Mouse (Mus musculus) c-Kit-positive CD71-positive TER-119-negative erythroid progenitor cells, embryonic 14.5 days (primary cell): Measurements from ENCODE around the gene Nav2.

Experiments
- DNase-seq: peaks from one replicate; pipeline ENCODE4 v3.0.0-alpha.2; 2013; ENCODE audit warnings: low read depth

Nav2 gene

GRCm38 (mm10) chr7:49567346-49568034, 659.0 kb downstream of the Nav2 start:
- no peak for DNase-seq

- no peak for DNase-seq
These were observed 661.1 kb downstream of the Nav2 start for GRCm38 (mm10) chr7:49569646-49570045.

DNA sequence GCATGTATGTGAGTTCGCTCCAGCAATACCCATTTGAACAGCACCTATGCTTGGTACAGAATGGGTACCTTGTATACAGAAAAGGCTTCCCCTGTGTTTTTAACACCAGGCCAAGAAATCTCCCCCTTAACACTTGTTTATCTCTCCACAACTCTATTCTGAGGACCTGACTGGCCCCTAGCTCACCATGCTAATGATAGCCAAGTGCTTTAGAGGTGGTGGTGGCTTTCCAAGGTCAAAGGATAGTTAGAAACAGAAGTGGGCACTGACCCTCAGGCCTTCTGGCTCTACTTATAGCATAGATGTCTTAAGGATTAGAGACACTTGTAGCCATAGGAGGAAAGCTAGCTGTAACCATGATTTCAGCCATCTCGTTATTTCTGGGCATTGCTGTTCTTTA, 663.1 kb downstream of the Nav2 start:
- DNase-seq: no peak

GRCm38 (mm10) chr7:49575226-49575625, 666.7 kb downstream of the Nav2 start:
- DNase-seq: no peak

GRCm38 (mm10) chr7:49577096-49577495, 668.6 kb downstream of the Nav2 start:
- no peak for DNase-seq

DNA sequence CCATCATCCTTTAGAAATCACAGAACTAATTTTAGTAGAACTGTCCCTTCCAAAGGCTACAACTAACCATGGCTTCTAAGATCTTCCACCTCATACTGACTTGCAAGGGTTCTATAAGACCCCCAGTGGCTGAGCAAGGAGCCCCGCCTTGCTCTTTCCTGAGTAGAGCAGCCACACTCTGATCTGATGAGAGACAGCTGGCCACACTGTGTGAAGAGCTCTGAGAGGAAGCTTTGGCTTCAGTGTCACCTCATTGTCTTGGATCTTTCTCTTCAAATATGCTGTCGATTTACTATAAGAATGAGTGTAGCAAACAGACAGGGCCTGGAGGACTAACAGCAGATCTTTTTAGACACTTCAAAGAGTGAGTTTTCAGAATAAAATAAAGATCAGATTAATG, 673.4 kb downstream of the Nav2 start:
- no peak for DNase-seq

- no peak for DNase-seq
These were observed 674.0 kb downstream of the Nav2 start for GRCm38 (mm10) chr7:49582551-49582950.

GRCm38 (mm10) chr7:49583176-49583575, 674.7 kb downstream of the Nav2 start:
- no peak for DNase-seq

- DNase-seq: no peak
These were observed 678.1 kb downstream of the Nav2 start for GRCm38 (mm10) chr7:49586530-49587120.

GRCm38 (mm10) chr7:49589635-49590034, 681.1 kb downstream of the Nav2 start:
- no peak for DNase-seq

DNA sequence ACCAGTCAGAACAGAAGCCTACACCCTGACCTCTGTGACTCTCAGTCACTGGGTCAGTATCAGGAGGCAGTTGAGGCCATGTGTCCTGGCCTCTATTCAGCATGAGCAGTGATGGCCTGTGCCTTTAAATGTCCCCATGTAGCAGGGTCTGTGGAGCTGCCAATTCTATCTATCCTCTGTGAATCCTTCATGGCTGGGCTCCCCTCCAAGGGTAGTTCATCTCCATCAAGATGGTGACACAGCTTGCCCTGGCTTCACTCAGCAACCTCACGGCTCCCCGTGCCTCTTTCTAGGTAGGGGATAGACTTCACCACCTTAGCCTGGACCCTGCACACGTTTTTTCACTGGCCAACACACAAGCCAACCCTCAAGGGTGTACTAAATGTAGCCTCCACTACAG, 689.3 kb downstream of the Nav2 start:
- no peak for DNase-seq

DNA sequence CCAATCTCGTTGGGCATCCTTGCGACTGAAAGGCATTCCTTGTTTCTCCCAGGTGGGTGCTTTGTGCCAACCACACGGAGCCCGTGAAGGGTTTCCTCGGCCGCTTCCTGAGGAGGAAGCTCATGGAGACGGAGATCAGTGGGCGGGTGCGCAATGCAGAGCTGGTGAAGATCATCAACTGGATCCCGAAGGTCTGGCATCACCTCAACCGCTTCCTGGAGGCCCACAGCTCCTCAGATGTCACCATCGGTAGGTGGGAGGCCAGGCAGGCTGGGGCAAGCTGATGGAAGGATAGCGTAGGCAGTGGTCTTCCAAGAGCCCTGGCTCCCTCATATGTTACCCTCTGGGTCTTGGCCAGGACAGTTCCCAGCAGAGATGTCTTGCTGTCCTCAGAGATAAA, 689.7 kb downstream of the Nav2 start:
- DNase-seq: no peak

DNA sequence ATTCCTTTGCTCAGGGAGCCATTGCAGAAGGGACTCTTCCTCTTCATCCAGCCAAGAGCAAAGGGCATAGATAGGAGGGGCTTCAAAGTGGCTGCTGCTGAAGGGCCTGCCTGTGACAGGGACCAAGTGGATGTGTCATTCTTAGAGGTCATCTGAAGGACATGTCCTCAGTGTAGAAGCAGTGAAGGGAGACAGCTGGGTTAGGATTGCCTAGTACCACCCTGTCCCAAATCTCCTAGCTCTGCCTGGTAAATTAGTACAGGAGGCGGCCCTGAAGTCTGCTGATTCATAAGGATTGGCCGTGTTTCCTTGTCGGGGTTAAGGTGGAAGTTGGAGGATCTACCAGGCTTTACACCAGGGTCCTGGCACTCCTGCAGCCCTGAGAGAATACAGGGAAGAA, 691.4 kb downstream of the Nav2 start:
- no peak for DNase-seq

GRCm38 (mm10) chr7:49601191-49601975, 692.9 kb downstream of the Nav2 start:
- peak; percentile 22 for DNase-seq

DNA sequence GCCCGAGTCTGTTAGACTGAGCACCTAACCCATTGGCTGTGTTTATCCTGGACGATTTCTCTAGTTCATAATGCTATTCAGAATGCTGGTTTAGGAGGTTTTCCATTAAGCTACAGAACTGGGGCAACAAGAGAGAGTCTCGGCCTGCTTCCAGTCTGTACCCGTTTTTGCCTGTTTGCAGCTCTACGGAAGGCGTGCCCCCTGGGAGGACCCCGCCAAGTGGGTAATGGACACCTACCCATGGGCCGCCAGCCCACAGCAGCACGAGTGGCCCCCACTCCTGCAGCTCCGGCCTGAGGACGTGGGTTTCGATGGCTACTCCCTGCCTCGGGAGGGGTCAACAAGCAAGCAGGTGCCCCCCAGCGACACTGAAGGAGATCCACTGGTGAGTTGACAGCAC, 695.7 kb downstream of the Nav2 start:
- no peak for DNase-seq

DNA sequence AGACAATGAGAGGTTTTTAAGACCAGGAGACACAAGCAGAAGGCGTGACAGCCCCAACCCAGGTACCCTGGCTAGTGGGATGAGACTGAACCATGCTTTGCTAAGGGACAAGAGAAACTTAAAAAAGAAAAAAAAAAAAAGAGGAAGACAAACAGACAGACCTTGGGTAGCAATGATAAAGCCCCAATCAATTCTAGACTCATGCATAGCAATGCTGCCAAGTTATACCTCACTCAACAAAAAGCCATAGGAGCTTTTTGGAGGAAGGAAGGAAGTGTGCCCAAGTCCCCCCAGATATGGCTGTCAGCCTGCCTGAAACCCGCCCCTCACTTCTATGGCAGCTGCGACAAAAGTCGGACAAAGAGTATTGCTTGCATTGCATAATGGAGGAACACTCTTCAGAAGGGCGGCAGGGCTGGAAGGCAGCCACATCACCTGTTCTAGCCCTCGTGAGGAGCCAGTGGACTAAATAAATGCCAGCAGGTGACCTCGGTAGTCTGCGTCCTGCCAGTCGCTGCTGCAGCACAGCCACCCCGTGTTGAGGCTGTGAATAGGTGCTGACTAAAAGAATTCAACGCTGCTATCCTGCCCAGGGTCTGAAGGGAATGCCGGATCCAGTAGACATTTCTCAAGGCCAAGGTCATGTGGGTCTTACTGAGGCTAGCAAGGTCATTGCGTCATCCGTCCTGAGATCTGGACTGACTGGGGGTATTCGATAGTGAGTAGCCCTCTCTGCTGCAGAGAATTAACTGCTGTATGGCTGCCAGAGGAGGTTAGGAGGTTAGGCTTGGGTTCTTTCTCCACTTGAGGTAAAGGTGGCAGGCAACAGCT, 696.7 kb downstream of the Nav2 start:
- no peak for DNase-seq

DNA sequence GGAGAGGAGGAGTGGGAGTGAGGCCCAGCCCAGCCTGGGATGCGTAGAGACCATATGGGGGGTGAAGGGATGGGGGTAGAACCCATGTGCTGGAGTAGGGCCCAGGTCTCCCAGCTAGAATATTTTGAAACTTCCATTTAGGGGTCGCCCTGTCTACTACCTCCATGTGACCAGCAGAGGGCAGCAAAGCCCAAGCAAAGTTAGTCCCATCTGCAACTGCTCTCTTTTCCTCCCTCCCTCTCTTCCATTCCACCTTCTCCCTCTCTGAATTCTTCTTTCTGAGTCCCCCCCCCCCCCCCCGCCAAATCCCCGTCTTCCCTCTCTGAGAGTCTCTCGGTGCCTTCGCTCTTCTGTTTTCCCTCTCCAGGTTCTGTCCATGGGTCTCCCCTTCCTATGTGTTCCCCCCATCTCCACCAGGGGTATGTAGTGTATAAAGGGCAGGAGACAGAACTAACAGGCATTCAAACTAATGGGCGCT, 707.8 kb downstream of the Nav2 start:
- DNase-seq: peak; percentile 29

- no peak for DNase-seq
These were observed 708.6 kb downstream of the Nav2 start for GRCm38 (mm10) chr7:49617087-49617486.

DNA sequence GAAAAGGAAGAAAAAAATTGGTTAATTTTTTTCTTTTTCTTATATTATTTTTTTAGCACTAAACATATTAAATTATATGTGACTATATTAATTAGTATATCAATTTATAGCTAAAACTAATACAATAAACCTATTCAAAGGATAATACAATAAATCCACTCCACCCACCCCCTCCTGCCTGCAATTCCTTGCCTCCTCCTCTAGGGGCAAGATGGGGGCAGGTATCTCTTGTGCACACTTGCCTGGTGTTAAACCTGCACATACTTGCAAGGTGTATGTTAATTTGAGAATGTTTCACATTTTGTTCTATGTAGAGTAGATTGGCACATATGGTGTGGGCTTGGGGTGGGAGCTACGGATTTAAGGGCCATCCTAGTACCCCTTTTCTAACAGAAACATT, 711.6 kb downstream of the Nav2 start:
- DNase-seq: no peak

GRCm38 (mm10) chr7:49631885-49632284, 723.4 kb downstream of the Nav2 start:
- no peak for DNase-seq

- no peak for DNase-seq
These were observed 723.9 kb downstream of the Nav2 start for GRCm38 (mm10) chr7:49632391-49632790.

GRCm38 (mm10) chr7:49633375-49633956, 725.0 kb downstream of the Nav2 start:
- DNase-seq: no peak
